Mouse (Mus musculus): Measurements from ENCODE around the gene Fbxw5.
"Not testable (repeated sequence)": the region's sequence is repeated elsewhere in the genome, so short reads cannot be mapped to it uniquely, and the experiment has no call there.

Fbxw5 gene

GRCm38 (mm10) chr2:25509912-25510311, 9.4 kb downstream of the Fbxw5 start:
- DNase-seq (ENCODE audit: low read depth, low spot score): no peak

- DNase-seq (ENCODE audit: low read depth, low spot score): no peak
Observed at GRCm38 (mm10) chr2:25526510-25527302, 26.2 kb downstream of the Fbxw5 start.

- DNase-seq (ENCODE audit: low read depth, low spot score): no peak
Observed at GRCm38 (mm10) chr2:25533707-25534106, 33.2 kb downstream of the Fbxw5 start.

GRCm38 (mm10) chr2:25534178-25534865, 33.8 kb downstream of the Fbxw5 start:
- no peak for DNase-seq (ENCODE audit: low read depth, low spot score)

- no peak for DNase-seq (ENCODE audit: low read depth, low spot score)
Observed at GRCm38 (mm10) chr2:25534866-25535182, 34.3 kb downstream of the Fbxw5 start.

GRCm38 (mm10) chr2:25536531-25536930, 36.0 kb downstream of the Fbxw5 start:
- DNase-seq (ENCODE audit: low read depth, low spot score): no peak

- no peak for DNase-seq (ENCODE audit: low read depth, low spot score)
Observed at GRCm38 (mm10) chr2:25540541-25540948, 40.0 kb downstream of the Fbxw5 start.

- no peak for DNase-seq (ENCODE audit: low read depth, low spot score)
Observed at GRCm38 (mm10) chr2:25541644-25542367, 41.3 kb downstream of the Fbxw5 start.

- no peak for DNase-seq (ENCODE audit: low read depth, low spot score)
Observed at GRCm38 (mm10) chr2:25545996-25546810, 45.7 kb downstream of the Fbxw5 start.

GRCm38 (mm10) chr2:25546811-25547491, 46.4 kb downstream of the Fbxw5 start, which contains the start of gene Traf2:
Gene Traf2, minus strand, starts transcription at chr2:25546940.
- DNase-seq (ENCODE audit: low read depth, low spot score): peak; percentile 98

GRCm38 (mm10) chr2:25549021-25549991, 48.8 kb downstream of the Fbxw5 start:
- DNase-seq (ENCODE audit: low read depth, low spot score): no peak

- DNase-seq (ENCODE audit: low read depth, low spot score): no peak
Observed at GRCm38 (mm10) chr2:25551186-25551585, 50.6 kb downstream of the Fbxw5 start.

GRCm38 (mm10) chr2:25553171-25553786, 52.7 kb downstream of the Fbxw5 start:
- DNase-seq (ENCODE audit: low read depth, low spot score): not testable (repeated sequence)
